Mouse (Mus musculus): ENCODE results near the gene Rcn3. TPM values are rescaled to one million over a fixed set of nuclear protein-coding genes. Genes with fewer than 3 reads are reported as not detected.

Gene Rcn3
- 10 to 100 TPM; 17.3 to 20.9 TPM for total RNA-seq (2021)
- long read RNA-seq, experiment 1, transcript Rcn3-208 (7 exons, 1,453 nt): minor isoform, 7 of 87 reads
- long read RNA-seq, experiment 1, transcript Rcn3-201 (7 exons, 1,462 nt): major isoform, 12 of 87 reads
- long read RNA-seq, experiment 1, partial matches to known transcripts: 1 of 87 reads
- long read RNA-seq, experiment 1, other reads (novel, unspliced or antisense): 67 of 87 reads
- long read RNA-seq, experiment 2, transcript Rcn3-201 (7 exons, 1,462 nt): major isoform, 12 of 66 reads
- long read RNA-seq, experiment 2, transcript Rcn3-208 (7 exons, 1,453 nt): minor isoform, 5 of 66 reads
- long read RNA-seq, experiment 2, partial matches to known transcripts: 2 of 66 reads
- long read RNA-seq, experiment 2, other reads (novel, unspliced or antisense): 45 of 66 reads

DNA sequence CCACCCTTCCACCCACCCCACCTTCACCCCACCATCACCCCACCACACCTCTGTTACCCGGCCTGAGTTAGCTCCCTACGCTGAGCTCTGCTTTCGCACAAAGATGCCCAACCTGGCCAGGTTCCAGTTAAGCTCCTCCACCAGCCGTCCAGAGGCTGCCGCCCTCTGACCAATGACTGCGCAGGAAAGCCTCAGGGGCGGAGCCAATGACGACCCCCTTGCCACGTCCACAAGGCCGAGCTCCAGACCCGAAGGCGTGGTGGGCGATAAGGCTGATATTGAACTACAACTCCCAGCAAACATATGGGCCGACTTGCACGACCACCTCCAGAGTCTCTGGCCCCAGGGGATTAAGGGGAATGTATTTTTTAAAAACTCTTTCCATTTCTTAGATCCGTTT, at the start of gene Rcn3:
TSS of gene Rcn3 (minus strand) at position 174 of the 400 bp plus-strand sequence.
- intact Hi-C loops (cut with DNase I): no loop called here
- DNase-seq: peak; percentile 75 to 83

DNA sequence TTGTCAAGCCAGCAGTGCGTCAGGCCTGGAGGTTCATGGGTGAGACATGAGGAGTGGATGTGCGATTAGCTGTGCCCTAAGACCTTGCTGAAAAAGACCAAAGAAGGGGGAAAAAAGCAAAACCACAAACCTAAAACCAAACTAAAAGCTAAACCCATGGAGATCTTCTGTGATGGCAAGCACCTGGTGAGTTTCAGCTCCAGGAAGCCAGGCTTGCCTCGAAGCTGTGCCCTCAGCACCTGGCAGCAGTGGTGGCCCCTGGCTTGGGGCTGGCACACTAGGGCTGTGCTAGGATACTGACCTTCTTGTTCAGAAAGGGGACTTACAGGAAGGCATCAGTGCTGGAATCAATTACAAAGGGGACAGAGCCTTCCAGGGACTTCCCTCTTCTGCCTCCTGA, 49.3 kb upstream of the Rcn3 start:
- intact Hi-C loops (cut with DNase I): no loop called here

GRCm38 (mm10) chr7:45139904-45140723, 48.1 kb upstream of the Rcn3 start:
- intact Hi-C loops (cut with DNase I): loop anchor here (5.0 kb wide), 1 partner anchor 158 kb away; no protein-coding TSS in a partner anchor
- DNase-seq: no peak

More for the DNA sequence above, 49.3 kb upstream of the Rcn3 start:
- DNase-seq: no peak

GRCm38 (mm10) chr7:45138403-45138802, 46.4 kb upstream of the Rcn3 start:
- intact Hi-C loops (cut with DNase I): loop anchor here (5.0 kb wide), 1 partner anchor 156 kb away; no protein-coding TSS in a partner anchor
- no peak for DNase-seq

DNA sequence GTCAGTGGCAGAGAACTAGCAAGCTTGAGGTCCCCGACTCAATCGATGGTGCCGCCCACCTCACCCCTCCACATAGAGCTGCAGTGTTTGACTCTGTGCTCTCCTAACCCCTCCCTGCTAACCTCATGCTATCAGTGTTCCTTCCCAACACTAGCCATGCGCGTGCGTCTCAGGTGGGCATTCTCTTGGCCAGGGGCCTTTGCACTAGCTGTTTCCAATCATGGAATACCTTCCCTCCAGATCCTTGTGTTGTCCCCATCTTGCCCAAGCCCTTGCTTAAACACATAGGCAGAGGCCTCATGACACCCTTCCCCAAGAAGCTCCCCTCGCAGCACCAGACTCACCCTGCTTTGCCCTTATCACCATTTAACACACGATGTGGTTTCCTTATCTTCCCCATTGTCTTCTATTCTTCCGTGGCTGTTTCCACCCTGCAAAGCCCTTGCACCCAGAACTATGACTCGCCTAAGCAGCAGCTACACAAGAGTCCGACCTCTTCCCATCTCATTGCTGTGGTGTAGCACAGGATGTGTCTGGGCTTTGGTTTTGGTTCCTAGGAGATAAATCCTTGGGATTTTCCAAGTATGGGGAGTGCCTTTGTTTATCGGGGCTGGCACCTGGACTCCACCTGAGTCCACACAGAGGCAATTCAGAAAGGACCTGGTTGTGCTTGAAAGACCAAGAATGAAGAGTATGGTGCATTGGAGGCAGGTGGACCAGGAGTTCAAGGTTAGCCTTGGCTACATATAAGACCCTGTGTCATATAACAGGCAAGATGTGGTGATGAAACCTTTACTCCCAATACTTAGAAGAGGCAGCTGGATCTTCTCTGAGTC, 45.4 kb upstream of the Rcn3 start:
- intact Hi-C loops (cut with DNase I): loop anchor here (5.0 kb wide), 1 partner anchor 155 kb away; no protein-coding TSS in a partner anchor
- no peak for DNase-seq

DNA sequence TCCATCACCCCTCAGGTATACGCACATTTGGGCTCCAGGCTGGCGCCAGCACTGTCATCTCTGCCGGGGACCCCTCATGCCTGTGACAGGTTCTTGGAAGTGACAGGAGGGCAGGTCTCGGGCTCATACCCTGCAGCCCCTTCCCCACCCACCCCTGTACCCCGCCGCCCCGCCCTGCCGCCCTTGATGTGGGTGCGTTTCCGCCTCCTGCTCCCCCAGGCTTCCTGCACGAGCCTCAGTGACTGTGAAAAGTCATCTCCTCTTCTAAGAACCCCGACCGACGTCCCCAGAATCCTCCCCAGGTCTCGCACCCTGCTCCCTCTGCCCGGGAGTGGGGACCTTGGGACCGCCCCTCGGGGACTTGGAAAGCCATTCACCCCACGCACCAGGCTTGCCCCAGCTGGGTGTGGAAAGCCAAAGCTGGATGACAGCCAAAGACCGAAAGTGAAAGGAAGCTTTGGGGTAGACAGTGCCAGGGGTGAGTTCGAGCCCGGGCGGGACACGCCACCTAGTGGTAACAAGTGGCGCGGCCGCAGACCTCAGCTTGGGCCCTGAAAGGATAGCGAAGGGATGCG, 44.1 kb upstream of the Rcn3 start, which contains the start of the genes Gm45713 and Flt3l:
TSS of gene Gm45713 (minus strand) at position 239 of the 575 bp plus-strand sequence.
TSS of gene Flt3l (minus strand) at position 440 of the 575 bp plus-strand sequence.
- intact Hi-C loops (cut with DNase I): loop anchor here (1.0 to 5.0 kb wide), 2 partner anchors 55 to 154 kb away; no protein-coding TSS in a partner anchor
- peak; percentile 92 for DNase-seq

DNA sequence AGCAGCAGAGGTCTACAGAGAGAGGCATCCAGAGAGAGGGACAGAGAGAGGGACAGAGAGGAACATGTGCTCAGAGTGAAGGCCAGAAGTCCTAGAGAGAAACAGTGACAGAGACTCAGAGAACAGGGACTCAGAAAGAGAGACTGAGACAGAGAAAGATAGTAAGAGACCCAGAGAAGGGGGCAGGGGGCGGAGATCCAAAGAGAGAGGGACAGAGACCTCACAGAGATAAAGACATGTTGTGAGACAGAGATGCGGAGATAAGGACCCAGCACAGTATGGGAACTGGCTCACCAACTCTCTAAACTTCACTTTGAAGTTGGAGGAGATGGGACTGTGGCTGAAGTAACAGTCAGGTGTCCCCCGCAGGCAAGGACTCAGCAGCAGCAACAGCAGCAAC, 43.3 kb upstream of the Rcn3 start:
- intact Hi-C loops (cut with DNase I): loop anchor here (5.0 kb wide), 1 partner anchor 153 kb away; no protein-coding TSS in a partner anchor

GRCm38 (mm10) chr7:45134544-45135026, 42.6 kb upstream of the Rcn3 start:
- intact Hi-C loops (cut with DNase I): loop anchor here (5.0 kb wide), 1 partner anchor 152 kb away; no protein-coding TSS in a partner anchor
- no peak for DNase-seq

More for the DNA sequence above, 43.3 kb upstream of the Rcn3 start:
- DNase-seq: no peak

DNA sequence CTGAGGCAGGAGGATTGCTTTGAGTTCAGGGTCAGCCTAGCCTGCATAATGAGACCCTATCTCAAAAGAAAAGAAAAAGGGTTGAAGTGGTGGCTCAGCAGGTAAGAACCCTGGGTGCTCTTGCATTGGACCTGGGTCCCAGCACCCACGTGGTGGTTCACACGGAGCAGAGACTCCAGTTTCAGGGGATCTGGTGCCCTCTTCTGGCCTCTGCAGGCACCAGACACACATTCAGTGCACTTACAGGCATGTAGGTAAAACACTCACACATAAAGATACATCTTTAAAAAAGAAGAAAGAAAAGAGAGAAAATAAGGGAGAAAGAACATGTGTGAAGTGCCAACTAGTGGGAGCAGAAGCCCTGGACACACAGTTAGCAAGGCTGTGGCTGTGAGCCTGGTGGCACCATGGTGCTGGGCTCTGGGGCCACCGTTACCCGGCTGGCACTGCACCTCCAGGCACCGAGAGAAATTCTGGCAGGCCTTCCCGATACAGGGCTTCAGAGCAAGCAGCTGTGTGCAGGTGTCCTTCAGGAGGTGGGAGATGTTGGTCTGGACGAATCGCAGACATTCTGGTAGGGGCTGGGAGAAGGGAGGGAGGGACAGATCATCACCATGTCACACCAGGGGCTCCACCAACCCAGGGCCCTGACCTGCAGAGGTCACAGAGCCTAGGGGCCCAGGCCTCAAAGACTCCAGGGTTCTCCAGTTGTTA, 41.6 kb upstream of the Rcn3 start:
- no peak for DNase-seq
- intact Hi-C loops (cut with DNase I): no loop called here

GRCm38 (mm10) chr7:45131850-45132249, 39.8 kb upstream of the Rcn3 start:
- intact Hi-C loops (cut with DNase I): no loop called here
- no peak for DNase-seq

GRCm38 (mm10) chr7:45129776-45130512, 37.9 kb upstream of the Rcn3 start:
- intact Hi-C loops (cut with DNase I): no loop called here
- no peak for DNase-seq

DNA sequence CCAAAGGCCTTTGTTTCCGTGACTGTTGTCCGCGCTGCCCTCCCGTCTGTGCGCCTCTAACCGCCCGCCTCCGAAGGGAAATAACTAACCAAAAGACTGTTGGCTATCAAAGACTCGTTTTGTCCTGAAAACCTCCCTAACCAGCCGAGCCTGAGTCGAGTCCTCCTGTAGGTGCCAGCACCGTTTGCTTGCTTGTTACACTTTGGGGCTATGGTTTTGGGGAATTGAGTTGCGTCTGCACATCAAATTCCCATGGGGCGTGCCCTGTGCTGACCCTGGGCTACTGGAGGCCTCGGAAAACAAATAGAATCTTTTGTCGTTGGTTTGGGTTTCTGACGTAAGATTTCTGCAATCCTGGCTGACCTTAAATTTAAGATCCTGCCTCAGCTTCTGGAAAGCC, 37.3 kb upstream of the Rcn3 start:
- DNase-seq: no peak
- intact Hi-C loops (cut with DNase I): no loop called here

- intact Hi-C loops (cut with DNase I): no loop called here
- peak; percentile 96 to 97 for DNase-seq
Measured at GRCm38 (mm10) chr7:45128624-45129246, 36.7 kb upstream of the Rcn3 start, which contains the start of gene Rpl13a. Rpl13a (minus strand) TSS chr7:45128761.

DNA sequence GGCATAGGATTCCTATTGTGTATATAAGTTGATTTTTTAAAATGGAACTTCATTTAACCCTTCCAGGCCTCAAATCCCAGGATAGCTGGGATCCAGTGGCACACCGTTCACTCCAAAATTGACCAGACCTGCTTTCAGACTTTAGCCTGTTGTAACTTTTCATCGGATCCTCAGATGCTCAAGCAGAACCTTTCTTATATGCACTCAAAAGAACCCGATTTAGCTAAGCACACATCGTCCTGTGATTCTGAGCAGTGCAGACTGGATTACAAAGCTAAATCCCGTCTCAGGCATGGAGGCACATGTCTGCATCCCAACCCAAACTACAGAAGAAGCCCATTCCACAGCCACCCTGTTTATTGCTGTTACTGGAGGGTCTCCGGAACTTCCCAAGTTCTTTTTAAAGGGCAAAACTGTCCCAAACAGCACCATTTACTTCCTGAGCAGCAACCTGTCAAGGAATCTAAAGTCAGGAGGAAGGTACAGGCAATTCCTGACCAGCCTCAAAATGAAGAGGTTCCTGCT, 35.7 kb upstream of the Rcn3 start:
- intact Hi-C loops (cut with DNase I): no loop called here
- no peak for DNase-seq

GRCm38 (mm10) chr7:45126844-45127699, 35.1 kb upstream of the Rcn3 start:
- no peak for DNase-seq
- intact Hi-C loops (cut with DNase I): no loop called here

GRCm38 (mm10) chr7:45126147-45126843, 34.3 kb upstream of the Rcn3 start:
- intact Hi-C loops (cut with DNase I): no loop called here
- no peak for DNase-seq
